Mouse (Mus musculus) embryonic facial prominence, embryonic 14.5 days (tissue): Measurements from ENCODE around the gene Lmo7. TPM values are rescaled to one million over a fixed set of nuclear protein-coding genes. Genes with fewer than 3 reads are reported as not detected.
A peak's percentile ranks its signal among the peaks of the same experiment; 100 is the strongest.

Experiments
- ATAC-seq: fragments of 200-750 bp; cut with Nextera tagmentation; 2 replicates; pipeline ENCODE4 v1.8.0; 2017; ENCODE audit warnings: low read depth, moderate number of reproducible peaks, moderate TSS enrichment
- DNase-seq: peaks from one replicate; pipeline ENCODE4 v3.0.0-alpha.2; 2015; ENCODE audit warnings: low spot score
- H3K27ac ChIP-seq: fragments of 300-500 bp; sonication (generic); replicated peaks from 2 replicates; pipeline ENCODE4 v1.5.1; 2014; ENCODE audit warnings: low read depth, mild to moderate bottlenecking, low read length, moderate library complexity
- H3K27me3 ChIP-seq: fragments of 300-500 bp; sonication (generic); replicated peaks from 2 replicates; pipeline ENCODE4 v1.6.1; 2014; ENCODE audit warnings: low read length; ENCODE audit not compliant: control insufficient read depth, insufficient read depth
- H3K36me3 ChIP-seq: fragments of 300-500 bp; sonication (generic); 2 replicates; pipeline ENCODE4 v1.6.1; 2014; ENCODE audit warnings: low read length, mixed read lengths; ENCODE audit not compliant: control insufficient read depth, insufficient read depth
- H3K4me1 ChIP-seq: fragments of 300-500 bp; sonication (generic); 2 replicates; pipeline ENCODE4 v1.6.1; 2014; ENCODE audit warnings: antibody characterized with exemption, low read length; ENCODE audit not compliant: control insufficient read depth, insufficient read depth
- H3K4me2 ChIP-seq: fragments of 300-500 bp; sonication (generic); 2 replicates; pipeline ENCODE4 v1.6.1; 2014; ENCODE audit warnings: low read depth, mild to moderate bottlenecking, low read length, moderate library complexity, mixed read lengths
- H3K4me3 ChIP-seq: fragments of 300-500 bp; sonication (generic); 2 replicates; pipeline ENCODE4 v1.5.1; 2014; ENCODE audit warnings: low read depth, mild to moderate bottlenecking, low read length
- H3K9ac ChIP-seq: fragments of 300-500 bp; sonication (generic); 2 replicates; pipeline ENCODE4 v1.6.1; 2014; ENCODE audit warnings: low read depth, mild to moderate bottlenecking, low read length, moderate library complexity, mixed read lengths
- H3K9me3 ChIP-seq: fragments of 300-500 bp; sonication (generic); 2 replicates; pipeline ENCODE4 v1.6.1; 2016; ENCODE audit warnings: low read length; ENCODE audit not compliant: control insufficient read depth
- WGBS: fragments of 180-500 bp; shearing (Covaris S2); extraction: QIAGEN DNeasy Blood & Tissue Kit; methylation state at CpG from one replicate; pipeline ENCODE4 v1.1.7; 2014; 5-methylcytosine and 5-hydroxymethylcytosine counted together
- polyA plus RNA-seq: library from polyadenylated mRNA; unstranded; fragments of >200 nt; fragmentation: Nextera tagmentation; extraction: Ambion mirVana; gene quantifications from 2 replicates; pipeline ENCODE4 v1.2.1, GENCODE M21; 2014

Gene Lmo7
- polyA plus RNA-seq, 1 experiment from 2014 or later, result 35.8 TPM

DNA sequence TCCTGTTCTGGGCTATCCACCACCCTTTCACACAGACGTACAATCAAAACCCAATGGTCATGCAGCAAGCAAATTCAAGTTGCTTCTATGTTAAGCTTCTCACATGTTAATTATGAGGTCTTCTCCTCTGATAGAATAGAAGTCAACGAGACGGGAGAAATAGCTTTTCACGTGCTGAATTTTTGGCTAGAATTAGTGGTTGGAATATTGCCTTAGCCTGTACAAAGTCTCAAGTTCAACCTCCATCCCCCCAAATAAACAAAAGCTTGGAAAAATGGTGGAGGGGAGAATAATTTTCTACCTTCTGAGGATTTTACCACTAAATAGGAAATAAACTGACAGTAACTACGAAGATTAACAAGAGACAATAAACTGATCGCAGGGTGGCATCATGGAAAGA is 42.0 kb downstream of the Lmo7 start:
- 89% methylated on average over 6 of the region's 6 CpGs for WGBS
- ATAC-seq, result no peak

DNA sequence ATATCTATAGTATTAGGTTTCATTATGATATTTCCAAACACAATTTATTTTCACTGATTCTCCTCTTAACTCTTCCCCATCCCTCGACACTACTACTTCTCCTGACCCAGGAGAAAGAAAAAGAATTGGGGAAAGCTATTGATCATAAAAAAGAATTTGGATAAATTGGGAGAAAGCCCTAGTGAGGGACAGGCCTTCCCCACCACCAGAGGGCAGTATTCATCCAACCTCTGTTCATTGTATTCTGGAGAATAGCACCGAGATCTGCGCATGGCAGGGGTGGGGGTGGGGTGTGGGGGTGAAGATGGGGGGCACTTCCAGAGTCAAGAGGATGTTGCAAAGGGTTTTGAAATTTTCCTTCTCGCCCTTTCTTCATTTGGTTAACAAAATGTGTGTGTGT is 44.9 kb downstream of the Lmo7 start:
- Histone ChIP-seq H3K27me3 (no peaks in the 10 kb centered on the region), H3K9ac (no peak overlapping the region), H3K4me2 (no peak overlapping the region), H3K9me3 (no peaks in the 10 kb centered on the region), H3K4me1 (no peaks in the 10 kb centered on the region), H3K4me3 (no peak overlapping the region), H3K36me3 (no peaks in the 10 kb centered on the region), H3K27ac (no peak overlapping the region)
- WGBS, result 66% methylated on average over 4 of the region's 4 CpGs
- DNase-seq, result no peak
- ATAC-seq, result 0 out of 2 replicates have a peak, but pooled peaks have one; percentile 26

More for the DNA sequence above, 42.0 kb downstream of the Lmo7 start:
- Histone ChIP-seq H3K9ac (no peak overlapping the region), H3K27ac (no peak overlapping the region), H3K27me3 (no peaks in the 10 kb centered on the region), H3K9me3 (no peaks in the 10 kb centered on the region), H3K36me3 (no peaks in the 10 kb centered on the region), H3K4me2 (no peak overlapping the region), H3K4me3 (no peak overlapping the region), H3K4me1 (no peaks in the 10 kb centered on the region)
- DNase-seq, result no peak

DNA sequence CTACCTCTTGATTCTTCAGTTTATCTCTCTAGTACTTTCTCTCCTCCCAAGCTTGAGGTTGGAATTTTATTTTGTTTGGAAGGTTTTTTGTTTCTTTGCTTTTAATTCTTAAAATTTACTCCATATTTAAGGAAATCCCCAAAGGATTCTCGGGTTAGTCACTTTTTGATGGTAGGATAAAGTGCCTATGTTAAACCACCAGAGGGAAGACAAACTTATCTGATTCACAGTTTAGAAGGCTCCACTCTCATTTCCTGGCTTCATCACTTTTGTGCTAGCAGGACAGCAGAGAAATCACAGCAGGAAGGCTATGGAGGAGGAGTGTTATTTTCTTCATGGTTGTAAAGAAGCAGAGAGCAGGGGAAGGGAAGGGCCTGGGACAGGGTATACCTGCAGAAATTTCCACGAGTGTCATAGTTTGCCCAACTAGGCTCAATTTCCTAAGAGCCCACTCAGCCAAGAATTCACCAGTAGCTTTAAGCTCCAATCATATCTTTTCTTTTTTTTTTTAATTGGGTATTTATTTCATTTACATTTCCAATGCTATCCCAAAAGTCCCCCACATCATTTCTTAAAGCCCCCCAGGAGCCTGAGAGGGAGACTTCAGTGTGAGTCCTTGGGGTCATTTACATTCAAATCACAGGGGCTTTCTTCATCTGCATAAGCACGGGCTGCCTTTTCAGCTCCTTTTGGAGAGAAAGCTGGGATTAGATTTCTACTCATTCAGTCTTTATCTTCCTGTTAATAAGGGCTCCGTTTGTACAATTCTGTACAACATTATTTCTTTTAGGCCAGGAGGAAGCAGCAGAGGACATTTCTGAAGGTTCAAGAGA is 46.8 kb downstream of the Lmo7 start:
- H3K9me3 ChIP-seq, result no peaks in the 10 kb centered on the region
- ATAC-seq, result no peak
- WGBS, result 23% methylated on average over 4 of the region's 4 CpGs
- DNase-seq, result no peak
- no peak overlapping the region for H3K4me3 ChIP-seq
- no peak overlapping the region for H3K4me2 ChIP-seq
- no peaks in the 10 kb centered on the region for H3K27me3 ChIP-seq
- H3K4me1 ChIP-seq, result no peaks in the 10 kb centered on the region
- no peaks in the 10 kb centered on the region for H3K36me3 ChIP-seq
- H3K9ac ChIP-seq, result no peak overlapping the region
- no peak overlapping the region for H3K27ac ChIP-seq

DNA sequence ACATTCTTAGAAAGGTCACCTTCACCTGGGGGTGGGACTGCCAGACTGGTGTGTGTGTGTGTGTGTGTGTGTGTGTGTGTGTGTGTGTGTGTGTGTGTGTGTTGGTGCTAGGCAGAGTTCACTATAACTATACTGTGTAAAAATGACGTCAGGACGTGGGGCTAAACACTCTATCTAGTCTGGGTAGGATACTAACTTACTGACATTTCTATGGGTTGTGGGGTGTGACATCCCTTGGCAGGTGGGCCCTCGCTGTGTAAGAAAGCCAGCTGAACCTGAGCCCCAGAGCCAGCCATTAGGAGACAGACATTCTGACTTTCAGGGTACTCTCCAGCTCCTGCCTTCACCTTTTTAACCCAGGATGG is 47.4 kb downstream of the Lmo7 start:
- H3K9ac ChIP-seq, result no peak overlapping the region
- H3K27me3 ChIP-seq, result no peaks in the 10 kb centered on the region
- ATAC-seq, result no peak
- no peak overlapping the region for H3K4me3 ChIP-seq
- no peak overlapping the region for H3K4me2 ChIP-seq
- H3K9me3 ChIP-seq, result no peaks in the 10 kb centered on the region
- DNase-seq, result no peak
- no peak overlapping the region for H3K27ac ChIP-seq
- 61% methylated on average over 3 of the region's 3 CpGs for WGBS
- H3K36me3 ChIP-seq, result no peaks in the 10 kb centered on the region
- H3K4me1 ChIP-seq, result no peaks in the 10 kb centered on the region

DNA sequence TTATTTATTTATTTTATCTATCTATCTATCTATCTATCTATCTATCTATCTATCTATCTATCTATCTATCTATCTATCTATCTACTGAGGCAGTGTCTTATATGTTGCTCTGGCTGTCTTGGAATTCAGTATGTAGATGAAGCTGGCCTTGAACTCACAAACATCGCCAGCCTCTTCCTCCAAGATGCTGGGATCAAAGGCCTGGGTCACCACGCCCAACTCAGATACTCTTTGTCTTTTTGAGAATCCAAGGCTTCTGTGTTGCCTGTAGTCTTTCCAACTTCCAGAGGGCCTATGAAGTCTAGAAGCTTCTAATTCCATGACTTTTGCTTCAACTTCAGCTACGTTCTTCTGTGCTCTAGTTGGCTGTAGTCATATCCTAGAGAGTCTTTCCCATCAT is 48.7 kb downstream of the Lmo7 start:
- Histone ChIP-seq H3K27me3 (no peaks in the 10 kb centered on the region), H3K9me3 (no peaks in the 10 kb centered on the region), H3K36me3 (no peaks in the 10 kb centered on the region), H3K4me3 (no peak overlapping the region), H3K4me1 (no peaks in the 10 kb centered on the region), H3K9ac (no peak overlapping the region), H3K27ac (no peak overlapping the region), H3K4me2 (no peak overlapping the region)
- DNase-seq (no peak), ATAC-seq (no peak)
- 94% methylated on average over 3 of the region's 3 CpGs for WGBS

DNA sequence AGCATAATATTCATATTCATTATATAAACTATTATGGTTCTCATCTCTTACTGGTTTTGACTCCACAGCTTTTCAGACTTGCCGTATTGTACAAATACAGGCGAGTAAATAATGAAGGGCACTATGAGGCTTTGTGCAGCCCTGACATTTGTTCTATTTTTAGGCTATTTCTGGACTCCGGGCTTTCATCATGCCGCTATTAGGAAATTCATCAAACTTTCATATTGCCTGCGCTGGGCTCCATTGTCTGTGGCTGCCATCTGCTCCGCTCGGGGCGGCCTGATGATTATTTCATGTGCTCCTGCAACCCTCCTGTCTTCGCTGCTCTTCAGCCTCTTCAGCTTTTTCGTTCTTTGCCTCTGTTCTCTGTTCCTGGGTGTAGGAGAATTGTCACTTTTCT is 50.3 kb downstream of the Lmo7 start:
- H3K4me3 ChIP-seq, result no peak overlapping the region
- 89% methylated on average over 10 of the region's 10 CpGs for WGBS
- no peaks in the 10 kb centered on the region for H3K4me1 ChIP-seq
- ATAC-seq (no peak), DNase-seq (no peak)
- H3K27me3 ChIP-seq, result no peaks in the 10 kb centered on the region
- no peaks in the 10 kb centered on the region for H3K9me3 ChIP-seq
- H3K36me3 ChIP-seq, result no peaks in the 10 kb centered on the region
- H3K27ac ChIP-seq, result no peak overlapping the region
- H3K4me2 ChIP-seq, result no peak overlapping the region
- H3K9ac ChIP-seq, result no peak overlapping the region

DNA sequence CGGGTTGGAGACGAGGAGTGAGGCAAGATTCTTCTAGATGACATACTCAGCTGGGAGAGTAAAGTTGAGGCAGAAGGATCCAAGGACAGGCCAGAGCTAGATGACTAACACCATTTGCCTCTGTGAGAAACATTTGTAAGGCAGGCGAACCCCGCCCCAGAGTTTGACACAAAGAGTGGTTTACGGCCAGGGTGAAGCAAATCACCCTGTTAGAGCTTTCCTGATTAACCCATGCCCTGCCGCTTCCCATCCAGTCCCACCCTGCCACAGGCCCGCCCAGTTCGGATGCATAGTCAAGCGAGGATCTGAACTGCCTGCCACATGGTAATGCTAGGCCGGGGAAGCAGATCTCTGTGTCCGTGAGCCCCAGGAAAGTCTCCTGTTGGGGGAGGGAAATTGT is 51.5 kb downstream of the Lmo7 start:
- Histone ChIP-seq H3K27me3 (no peaks in the 10 kb centered on the region), H3K4me3 (no peak overlapping the region), H3K9me3 (no peaks in the 10 kb centered on the region), H3K9ac (no peak overlapping the region), H3K36me3 (no peaks in the 10 kb centered on the region), H3K4me2 (no peak overlapping the region), H3K27ac (no peak overlapping the region), H3K4me1 (no peaks in the 10 kb centered on the region)
- DNase-seq, result no peak
- 76% methylated on average over 11 of the region's 11 CpGs for WGBS
- ATAC-seq, result no peak

DNA sequence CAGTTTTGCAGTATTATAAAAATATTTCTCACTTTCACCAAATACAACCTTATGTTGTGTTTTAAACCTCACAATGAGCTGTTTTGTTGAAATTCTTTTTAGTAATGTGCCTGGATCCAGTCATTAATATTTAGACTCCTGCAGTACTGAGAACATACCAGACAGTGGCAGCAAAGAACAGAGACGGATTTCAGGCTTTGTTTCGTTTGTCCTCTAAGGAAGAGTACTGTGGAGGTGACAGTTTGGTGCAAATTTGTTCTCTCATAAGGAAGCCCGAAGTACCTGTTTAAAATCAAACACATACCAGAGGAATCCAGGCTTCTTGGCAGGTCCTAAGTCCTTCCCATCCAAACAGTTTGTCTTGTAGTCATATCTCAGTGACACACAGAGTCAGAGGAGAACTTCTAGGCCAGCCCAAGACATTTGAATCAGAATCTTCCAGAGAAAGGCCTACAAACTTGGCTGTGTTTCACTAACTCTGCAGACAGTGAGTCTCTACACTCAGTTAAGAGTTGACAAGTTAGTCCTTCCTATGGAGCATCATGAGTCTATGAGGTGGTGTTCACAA is 52.3 kb downstream of the Lmo7 start:
- Histone ChIP-seq H3K27ac (no peak overlapping the region), H3K4me1 (no peaks in the 10 kb centered on the region), H3K9me3 (no peaks in the 10 kb centered on the region), H3K9ac (no peak overlapping the region), H3K4me3 (no peak overlapping the region), H3K27me3 (no peaks in the 10 kb centered on the region), H3K4me2 (no peak overlapping the region), H3K36me3 (no peaks in the 10 kb centered on the region)
- no peak for ATAC-seq
- WGBS, result 22% methylated on average over 3 of the region's 3 CpGs
- peak; percentile 42 for DNase-seq
